Mouse (Mus musculus): ENCODE results near the gene Arid1b. TPM values are rescaled to one million over a fixed set of nuclear protein-coding genes. Genes with fewer than 3 reads are reported as not detected.

Gene Arid1b
- polyA plus RNA-seq, 1 experiment from 2014 or later = 12.5 TPM

- H3K9ac ChIP-seq = no peak overlapping the region
- no peak overlapping the region for H3K27ac ChIP-seq
- peaks cover 54% of the 10 kb centered on the region for H3K36me3 ChIP-seq
- H3K4me2 ChIP-seq (replicated peaks) = no peak overlapping the region
- H3K4me1 ChIP-seq = peaks cover 15% of the 10 kb centered on the region
- ATAC-seq (ENCODE audit: low FRiP score, low read depth) = no peak
- H3K27me3 ChIP-seq = no peaks in the 10 kb centered on the region
- no peak overlapping the region for H3K4me3 ChIP-seq
- 89% methylated on average over 5 of the region's 5 CpGs for WGBS
- no peaks in the 10 kb centered on the region for H3K9me3 ChIP-seq
Observed at GRCm38 (mm10) chr17:5312307-5312706, 318.2 kb downstream of the Arid1b start.

GRCm38 (mm10) chr17:5314735-5315134 lies 320.6 kb downstream of the Arid1b start:
- no peak overlapping the region for H3K27ac ChIP-seq
- H3K9me3 ChIP-seq = no peaks in the 10 kb centered on the region
- H3K4me3 ChIP-seq = no peak overlapping the region
- no peak overlapping the region for H3K9ac ChIP-seq
- 52% methylated on average over 7 of the region's 7 CpGs for WGBS
- ATAC-seq (ENCODE audit: low FRiP score, low read depth) = no peak
- no peak overlapping the region for H3K4me2 ChIP-seq (replicated peaks)
- H3K27me3 ChIP-seq = no peaks in the 10 kb centered on the region
- H3K4me1 ChIP-seq = peaks cover 12% of the 10 kb centered on the region
- peaks cover 65% of the 10 kb centered on the region for H3K36me3 ChIP-seq

- ATAC-seq (ENCODE audit: low FRiP score, low read depth) = no peak
- Histone ChIP-seq H3K4me3 (no peak overlapping the region), H3K27me3 (no peaks in the 10 kb centered on the region), H3K9ac (no peak overlapping the region), H3K4me2 (replicated peaks) (no peak overlapping the region), H3K27ac (no peak overlapping the region), H3K9me3 (no peaks in the 10 kb centered on the region), H3K36me3 (peaks cover 75% of the 10 kb centered on the region), H3K4me1 (no peaks in the 10 kb centered on the region)
- 86% methylated on average over 7 of the region's 7 CpGs for WGBS
Observed at GRCm38 (mm10) chr17:5316489-5316888, 322.4 kb downstream of the Arid1b start.

- peaks cover 65% of the 10 kb centered on the region for H3K36me3 ChIP-seq
- 73% methylated on average over 8 of the region's 8 CpGs for WGBS
Observed at GRCm38 (mm10) chr17:5321589-5322225, 327.6 kb downstream of the Arid1b start.

GRCm38 (mm10) chr17:5322594-5322993 lies 328.5 kb downstream of the Arid1b start:
- Histone ChIP-seq H3K36me3 (peaks cover 63% of the 10 kb centered on the region), H3K27ac (no peak overlapping the region)

More at GRCm38 (mm10) chr17:5321589-5322225, 327.6 kb downstream of the Arid1b start:
- Histone ChIP-seq H3K4me3 (no peak overlapping the region), H3K27ac (no peak overlapping the region), H3K9me3 (no peaks in the 10 kb centered on the region), H3K4me1 (peaks cover 37% of the 10 kb centered on the region), H3K4me2 (replicated peaks) (no peak overlapping the region), H3K9ac (no peak overlapping the region), H3K27me3 (no peaks in the 10 kb centered on the region)
- ATAC-seq (ENCODE audit: low FRiP score, low read depth) = no peak

GRCm38 (mm10) chr17:5323746-5324145 lies 329.6 kb downstream of the Arid1b start:
- Histone ChIP-seq H3K9me3 (no peaks in the 10 kb centered on the region), H3K27me3 (no peaks in the 10 kb centered on the region), H3K36me3 (peaks cover 64% of the 10 kb centered on the region), H3K27ac (peak overlapping the region; percentile 73; the same call in 1 of the 2 replicates), H3K4me2 (replicated peaks) (no peak overlapping the region), H3K9ac (no peak overlapping the region), H3K4me1 (peaks cover 40% of the 10 kb centered on the region), H3K4me3 (no peak overlapping the region)
- WGBS = 27% methylated on average over 1 of the region's 1 CpGs
- no peak for ATAC-seq (ENCODE audit: low FRiP score, low read depth)

More at GRCm38 (mm10) chr17:5322594-5322993, 328.5 kb downstream of the Arid1b start:
- Histone ChIP-seq H3K27me3 (no peaks in the 10 kb centered on the region), H3K4me2 (replicated peaks) (no peak overlapping the region), H3K4me3 (no peak overlapping the region), H3K9ac (no peak overlapping the region), H3K9me3 (no peaks in the 10 kb centered on the region), H3K4me1 (peaks cover 40% of the 10 kb centered on the region)
- ATAC-seq (ENCODE audit: low FRiP score, low read depth) = no peak
- 83% methylated on average over 9 of the region's 9 CpGs for WGBS

GRCm38 (mm10) chr17:5324236-5324876 lies 330.2 kb downstream of the Arid1b start:
- Histone ChIP-seq H3K36me3 (peaks cover 64% of the 10 kb centered on the region), H3K4me3 (no peak overlapping the region), H3K4me2 (replicated peaks) (no peak overlapping the region), H3K4me1 (peaks cover 40% of the 10 kb centered on the region), H3K27me3 (no peaks in the 10 kb centered on the region), H3K27ac (peak overlapping the region; percentile 73; the same call in 1 of the 2 replicates), H3K9me3 (no peaks in the 10 kb centered on the region), H3K9ac (no peak overlapping the region)
- peak; percentile 79 for ATAC-seq (ENCODE audit: low FRiP score, low read depth)
- 13% methylated on average over 10 of the region's 10 CpGs for WGBS

GRCm38 (mm10) chr17:5326689-5327088 lies 332.6 kb downstream of the Arid1b start:
- Histone ChIP-seq H3K4me3 (no peak overlapping the region), H3K4me2 (replicated peaks) (no peak overlapping the region), H3K36me3 (peaks cover 71% of the 10 kb centered on the region), H3K4me1 (peaks cover 40% of the 10 kb centered on the region), H3K9ac (no peak overlapping the region), H3K27ac (no peak overlapping the region), H3K27me3 (no peaks in the 10 kb centered on the region), H3K9me3 (no peaks in the 10 kb centered on the region)
- 89% methylated on average over 7 of the region's 7 CpGs for WGBS
- ATAC-seq (ENCODE audit: low FRiP score, low read depth) = no peak

GRCm38 (mm10) chr17:5327480-5328180 lies 333.5 kb downstream of the Arid1b start:
- Histone ChIP-seq H3K9ac (no peak overlapping the region), H3K9me3 (no peaks in the 10 kb centered on the region), H3K4me1 (peaks cover 40% of the 10 kb centered on the region), H3K4me3 (no peak overlapping the region), H3K27ac (no peak overlapping the region), H3K36me3 (peaks cover 75% of the 10 kb centered on the region), H3K4me2 (replicated peaks) (no peak overlapping the region), H3K27me3 (no peaks in the 10 kb centered on the region)
- 85% methylated on average over 12 of the region's 12 CpGs for WGBS
- ATAC-seq (ENCODE audit: low FRiP score, low read depth) = no peak

GRCm38 (mm10) chr17:5329478-5329877 lies 335.3 kb downstream of the Arid1b start:
- Histone ChIP-seq H3K4me1 (peaks cover 22% of the 10 kb centered on the region), H3K4me3 (no peak overlapping the region), H3K36me3 (peaks cover 82% of the 10 kb centered on the region), H3K9me3 (no peaks in the 10 kb centered on the region), H3K27me3 (no peaks in the 10 kb centered on the region), H3K4me2 (replicated peaks) (no peak overlapping the region), H3K27ac (no peak overlapping the region), H3K9ac (no peak overlapping the region)
- ATAC-seq (ENCODE audit: low FRiP score, low read depth) = no peak
- 85% methylated on average over 4 of the region's 4 CpGs for WGBS

GRCm38 (mm10) chr17:5330063-5330462 lies 335.9 kb downstream of the Arid1b start:
- Histone ChIP-seq H3K9me3 (no peaks in the 10 kb centered on the region), H3K27me3 (no peaks in the 10 kb centered on the region), H3K36me3 (peaks cover 87% of the 10 kb centered on the region), H3K4me3 (no peak overlapping the region), H3K9ac (no peak overlapping the region), H3K4me2 (replicated peaks) (no peak overlapping the region), H3K4me1 (peaks cover 16% of the 10 kb centered on the region), H3K27ac (no peak overlapping the region)
- ATAC-seq (ENCODE audit: low FRiP score, low read depth) = no peak
- 87% methylated on average over 6 of the region's 6 CpGs for WGBS

GRCm38 (mm10) chr17:5330644-5331043 lies 336.5 kb downstream of the Arid1b start:
- Histone ChIP-seq H3K36me3 (peaks cover 92% of the 10 kb centered on the region), H3K4me2 (replicated peaks) (no peak overlapping the region), H3K27ac (no peak overlapping the region), H3K27me3 (no peaks in the 10 kb centered on the region), H3K4me3 (no peak overlapping the region), H3K4me1 (peaks cover 11% of the 10 kb centered on the region), H3K9me3 (no peaks in the 10 kb centered on the region), H3K9ac (no peak overlapping the region)
- 90% methylated on average over 7 of the region's 7 CpGs for WGBS
- no peak for ATAC-seq (ENCODE audit: low FRiP score, low read depth)
